Mouse (Mus musculus): ENCODE data around the gene Hoxd8.

- TF ChIP-seq CTCF (IDR thresholded peaks at IDR 0.05; ENCODE audit: low read depth) (no peak), EP300 (IDR thresholded peaks at IDR 0.05; ENCODE audit: low read depth) (no peak)
These were observed 47.0 kb upstream of the Hoxd8 start for GRCm38 (mm10) chr2:74657251-74658023.

All from liver, embryonic 14.5 days (tissue).